Mouse (Mus musculus) cortical plate, adult 2 months (tissue): ENCODE measurements at regions not wholly inside any gene's neighbourhood (a gene's known extent, or its start where the extent isn't known, plus 50 kb on each side); places are given as distances from the start of the nearest gene placed in this dataset.

ENCODE experiments used
- CTCF ChIP-seq: fragments of 200-500 bp; IDR thresholded peaks from 2 replicates; pipeline ENCODE4 v1.5.1; 2011; ENCODE audit warnings: mild to moderate bottlenecking, control low read depth, low read length; ENCODE audit not compliant: insufficient read depth; ENCODE audit errors: extremely low read depth
- POLR2A ChIP-seq: fragments of 200-500 bp; IDR thresholded peaks from 2 replicates; pipeline ENCODE4 v1.6.1; 2011; ENCODE audit warnings: mild to moderate bottlenecking, low read length, control low read depth; ENCODE audit not compliant: insufficient read depth; ENCODE audit errors: extremely low read depth

DNA sequence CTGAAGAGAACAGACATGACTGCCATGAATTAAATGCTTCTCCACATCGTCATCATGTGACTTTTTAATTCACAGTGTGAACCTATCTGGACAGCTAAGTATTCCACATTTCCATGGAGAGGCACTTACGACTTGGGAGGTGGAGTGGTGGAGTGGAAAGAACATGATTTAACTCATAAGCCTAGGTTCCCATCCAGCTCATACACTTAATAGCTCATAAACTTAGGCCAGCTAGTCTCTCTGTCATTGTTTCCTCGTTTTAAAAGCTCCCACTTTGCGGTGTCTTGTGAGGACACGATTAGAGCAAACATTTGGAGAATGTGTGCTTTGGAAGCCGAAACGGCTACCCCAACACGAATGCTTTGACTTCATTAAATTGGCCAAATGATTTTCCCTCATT lies 346.0 kb upstream of the Mpdz start:
- no peak for TF ChIP-seq CTCF
- TF ChIP-seq POLR2A: no peak
